Mouse (Mus musculus) thymus, adult 2 months (tissue): ENCODE data around the gene Zfp710.

ENCODE experiments used
- CTCF ChIP-seq: fragments of 200-500 bp; IDR thresholded peaks from 2 replicates; pipeline ENCODE4 v1.5.1; 2012; ENCODE audit warnings: mild to moderate bottlenecking, control low read depth, low read length, moderate library complexity, borderline replicate concordance; ENCODE audit not compliant: control insufficient read depth, poor library complexity, insufficient read depth; ENCODE audit errors: extremely low read depth
- POLR2A ChIP-seq: fragments of 200-500 bp; IDR thresholded peaks from 2 replicates; pipeline ENCODE4 v1.6.1; 2012; ENCODE audit warnings: mild to moderate bottlenecking, low read length, control low read depth, moderate library complexity; ENCODE audit not compliant: control insufficient read depth, poor library complexity, insufficient read depth; ENCODE audit errors: extremely low read depth

GRCm38 (mm10) chr7:80075946-80076583 lies 51.5 kb downstream of the Zfp710 start:
- no peak for TF ChIP-seq CTCF
- no peak for TF ChIP-seq POLR2A
